Mouse (Mus musculus): ENCODE data around the gene Nat8. TPM values are rescaled to one million over a fixed set of nuclear protein-coding genes. Genes with fewer than 3 reads are reported as not detected.

Nat8 gene
- polyA plus RNA-seq (2014; fragmentation: Illumina TruSeq; extraction: RNeasy Lipid Tissue Mini Kit (QIAGEN cat#74804); ENCODE audit: low read depth, low replicate concordance): 1.7 TPM

DNA sequence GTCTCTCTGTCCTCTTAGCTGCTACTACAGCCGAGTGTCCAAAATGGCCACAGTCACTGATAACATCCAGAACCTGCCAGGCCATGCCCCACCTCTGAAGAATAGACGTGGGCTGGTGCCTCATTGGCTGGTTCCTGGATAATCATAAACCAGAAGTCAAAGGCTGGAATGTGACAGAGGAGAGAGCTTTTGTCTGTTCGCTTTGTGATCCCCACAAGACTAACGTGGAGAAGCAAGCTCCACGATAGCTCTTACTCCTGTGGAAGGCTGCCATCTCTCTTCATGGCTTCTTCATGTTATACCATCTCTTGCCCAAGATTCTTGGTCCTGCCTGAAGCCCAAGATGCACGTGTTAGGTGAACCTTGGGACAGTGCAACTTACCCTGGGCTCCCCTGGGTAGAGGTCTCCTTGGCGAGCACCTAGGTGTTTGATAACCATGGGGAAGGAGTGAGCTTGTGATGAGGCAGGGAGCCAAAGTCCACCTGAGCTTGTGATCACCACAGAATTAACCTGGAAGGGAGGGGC, at the start of gene Nat8:
Gene Nat8, minus strand, starts transcription at position 287 of the 526 bp plus-strand sequence.

DNA sequence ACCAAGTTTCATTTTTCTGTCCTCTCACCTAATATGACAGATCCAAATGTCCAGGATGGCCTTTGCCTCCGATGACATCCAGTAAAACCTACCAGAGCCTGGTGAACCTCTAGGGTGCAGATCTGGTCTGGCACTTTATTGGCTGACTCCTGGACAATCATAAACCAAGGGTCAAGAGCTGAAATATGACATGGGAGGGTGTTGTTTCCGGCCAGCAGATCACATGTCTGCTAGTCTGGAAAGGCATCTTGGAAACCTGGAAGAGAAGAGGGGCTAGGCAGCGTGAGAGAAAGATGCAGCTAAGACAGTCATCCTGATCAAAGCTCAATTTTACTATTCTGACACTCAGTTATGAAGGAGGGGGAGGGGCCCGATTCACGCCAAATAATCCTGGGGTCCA, 37.1 kb upstream of the Nat8 start, which contains the start of gene Nat8f2:
Gene Nat8f2, minus strand, starts transcription at position 153 of the 400 bp plus-strand sequence.

DNA sequence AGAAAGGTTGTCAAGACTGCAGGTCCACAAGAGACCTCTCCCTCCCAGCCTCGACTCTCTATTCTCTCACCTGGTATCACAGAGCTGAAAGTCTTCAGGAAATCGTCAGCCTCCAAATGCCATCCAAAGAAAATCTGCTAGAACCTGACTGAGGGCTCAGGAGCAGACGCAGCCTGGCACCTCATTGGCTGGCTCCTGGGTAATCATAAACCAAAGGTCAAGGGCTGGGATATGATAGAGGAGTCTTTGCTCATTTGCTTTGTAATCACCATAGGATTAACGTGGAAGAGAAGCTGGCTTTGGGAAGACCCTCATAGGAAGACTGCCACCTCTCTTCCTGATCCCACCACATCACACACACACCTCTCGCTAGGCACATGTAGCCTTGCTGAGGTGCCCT, 11.0 kb downstream of the Nat8 start, which contains the start of the genes Nat8f6 and Nat8f5:
Gene Nat8f6, minus strand, starts transcription at position 118 of the 400 bp plus-strand sequence.
Gene Nat8f5, minus strand, starts transcription at position 136 of the 400 bp plus-strand sequence.

Other genes with a start within 250 kb of the Nat8 start
- 117 TPM for gene Alms1, start 244.6 kb downstream of the Nat8 start, polyA plus RNA-seq (2014; fragmentation: Illumina TruSeq; extraction: RNeasy Lipid Tissue Mini Kit (QIAGEN cat#74804); ENCODE audit: low read depth, low replicate concordance)
- not detected for gene Nat8f7, start 118.9 kb downstream of the Nat8 start, polyA plus RNA-seq (2014; fragmentation: Illumina TruSeq; extraction: RNeasy Lipid Tissue Mini Kit (QIAGEN cat#74804); ENCODE audit: low read depth, low replicate concordance)
- not detected for gene Nat8f3, start 66.3 kb downstream of the Nat8 start, polyA plus RNA-seq (2014; fragmentation: Illumina TruSeq; extraction: RNeasy Lipid Tissue Mini Kit (QIAGEN cat#74804); ENCODE audit: low read depth, low replicate concordance)
- gene Nat8f6, start 11.1 kb downstream of the Nat8 start, polyA plus RNA-seq (2014; fragmentation: Illumina TruSeq; extraction: RNeasy Lipid Tissue Mini Kit (QIAGEN cat#74804); ENCODE audit: low read depth, low replicate concordance): 0.17 TPM
- 3.1 TPM for gene Nat8f5, start 11.1 kb downstream of the Nat8 start, polyA plus RNA-seq (2014; fragmentation: Illumina TruSeq; extraction: RNeasy Lipid Tissue Mini Kit (QIAGEN cat#74804); ENCODE audit: low read depth, low replicate concordance)
- 0.52 TPM for gene Nat8f2, start 37.1 kb upstream of the Nat8 start, polyA plus RNA-seq (2014; fragmentation: Illumina TruSeq; extraction: RNeasy Lipid Tissue Mini Kit (QIAGEN cat#74804); ENCODE audit: low read depth, low replicate concordance)
- gene Nat8f4, start 72.8 kb upstream of the Nat8 start, polyA plus RNA-seq (2014; fragmentation: Illumina TruSeq; extraction: RNeasy Lipid Tissue Mini Kit (QIAGEN cat#74804); ENCODE audit: low read depth, low replicate concordance): 42.3 TPM
- gene Tprkb, start 79.8 kb upstream of the Nat8 start, polyA plus RNA-seq (2014; fragmentation: Illumina TruSeq; extraction: RNeasy Lipid Tissue Mini Kit (QIAGEN cat#74804); ENCODE audit: low read depth, low replicate concordance): 27.9 TPM
- gene Nat8f1, start 83.6 kb upstream of the Nat8 start, polyA plus RNA-seq (2014; fragmentation: Illumina TruSeq; extraction: RNeasy Lipid Tissue Mini Kit (QIAGEN cat#74804); ENCODE audit: low read depth, low replicate concordance): 1.4 TPM
- 87.9 TPM for gene Dusp11, start 129.6 kb upstream of the Nat8 start, polyA plus RNA-seq (2014; fragmentation: Illumina TruSeq; extraction: RNeasy Lipid Tissue Mini Kit (QIAGEN cat#74804); ENCODE audit: low read depth, low replicate concordance)
- gene Figla, start 184.1 kb upstream of the Nat8 start, polyA plus RNA-seq (2014; fragmentation: Illumina TruSeq; extraction: RNeasy Lipid Tissue Mini Kit (QIAGEN cat#74804); ENCODE audit: low read depth, low replicate concordance): 1.4 TPM
- gene Add2, start 196.6 kb upstream of the Nat8 start, polyA plus RNA-seq (2014; fragmentation: Illumina TruSeq; extraction: RNeasy Lipid Tissue Mini Kit (QIAGEN cat#74804); ENCODE audit: low read depth, low replicate concordance): 0.38 TPM

Measured in testis, adult 10 weeks (tissue).